Mouse (Mus musculus): Measurements from ENCODE around the gene Haus3. TPM values are rescaled to one million over a fixed set of nuclear protein-coding genes. Genes with fewer than 3 reads are reported as not detected.

Gene Haus3
- polyA plus RNA-seq, 1 experiment = 2.3 TPM

DNA sequence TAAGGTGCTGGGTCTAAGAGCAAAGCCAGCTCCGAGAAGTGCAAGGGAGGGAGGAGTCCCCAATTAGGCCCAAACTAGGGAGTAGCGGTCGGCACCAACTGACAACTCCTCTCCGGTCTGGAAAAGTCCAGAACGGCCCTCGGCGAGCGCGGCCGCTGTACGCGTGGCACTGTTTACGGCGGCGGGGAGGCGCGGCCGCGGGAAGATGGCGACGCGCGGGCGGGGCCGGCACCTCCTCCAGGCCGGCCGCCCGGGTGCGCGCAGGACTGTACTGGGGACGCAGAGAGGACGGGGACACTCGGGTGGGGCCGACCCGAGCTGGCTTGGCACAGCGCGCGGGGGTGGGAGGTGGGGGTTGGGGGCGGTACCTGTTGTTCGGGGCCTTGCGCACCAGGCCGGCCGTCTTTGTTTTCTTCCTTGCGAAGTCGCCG, 17.6 kb upstream of the Haus3 start:
- peak; percentile 24; the same call in 1 of the 2 replicates for TF ChIP-seq POLR2A (IDR thresholded peaks at IDR 0.05; ENCODE audit: control insufficient read depth, low read depth, low read length)
- TF ChIP-seq CTCF (IDR thresholded peaks at IDR 0.05; ENCODE audit: control insufficient read depth, insufficient read depth, insufficient replicate concordance, low read depth, low read length) = no peak
- Histone ChIP-seq H3K27ac (ENCODE audit: control insufficient read depth, insufficient read depth, low read depth, low read length) (peak overlapping the region; percentile 76), H3K4me1 (ENCODE audit: control insufficient read depth, insufficient read depth, low read length) (peaks cover 26% of the 10 kb centered on the region), H3K4me3 (ENCODE audit: control insufficient read depth, low read depth, low read length) (peak overlapping the region; percentile 92), H3K36me3 (ENCODE audit: control insufficient read depth, insufficient read depth, low read length) (no peaks in the 10 kb centered on the region; the same call in 1 of the 2 replicates), H3K27me3 (ENCODE audit: control insufficient read depth, insufficient read depth, low read length) (no peaks in the 10 kb centered on the region)

GRCm38 (mm10) chr5:34186391-34186790, 17.1 kb upstream of the Haus3 start:
- TF ChIP-seq POLR2A (IDR thresholded peaks at IDR 0.05; ENCODE audit: control insufficient read depth, low read depth, low read length) (no peak), CTCF (IDR thresholded peaks at IDR 0.05; ENCODE audit: control insufficient read depth, insufficient read depth, insufficient replicate concordance, low read depth, low read length) (no peak)
- peak overlapping the region; percentile 92 for H3K4me3 ChIP-seq (ENCODE audit: control insufficient read depth, low read depth, low read length)
- H3K27ac ChIP-seq (ENCODE audit: control insufficient read depth, insufficient read depth, low read depth, low read length) = peak overlapping the region; percentile 76
- peaks cover 28% of the 10 kb centered on the region for H3K4me1 ChIP-seq (ENCODE audit: control insufficient read depth, insufficient read depth, low read length)
- H3K36me3 ChIP-seq (ENCODE audit: control insufficient read depth, insufficient read depth, low read length) = no peaks in the 10 kb centered on the region; the same call in 1 of the 2 replicates
- H3K27me3 ChIP-seq (ENCODE audit: control insufficient read depth, insufficient read depth, low read length) = no peaks in the 10 kb centered on the region

GRCm38 (mm10) chr5:34185791-34186190, 16.5 kb upstream of the Haus3 start:
- no peaks in the 10 kb centered on the region; the same call in 1 of the 2 replicates for H3K36me3 ChIP-seq (ENCODE audit: control insufficient read depth, insufficient read depth, low read length)
- H3K27ac ChIP-seq (ENCODE audit: control insufficient read depth, insufficient read depth, low read depth, low read length) = no peak overlapping the region
- H3K27me3 ChIP-seq (ENCODE audit: control insufficient read depth, insufficient read depth, low read length) = no peaks in the 10 kb centered on the region
- H3K4me1 ChIP-seq (ENCODE audit: control insufficient read depth, insufficient read depth, low read length) = peaks cover 28% of the 10 kb centered on the region
- no peak for TF ChIP-seq CTCF (IDR thresholded peaks at IDR 0.05; ENCODE audit: control insufficient read depth, insufficient read depth, insufficient replicate concordance, low read depth, low read length)
- H3K4me3 ChIP-seq (ENCODE audit: control insufficient read depth, low read depth, low read length) = peak overlapping the region; percentile 92

GRCm38 (mm10) chr5:34185051-34185580, 15.8 kb upstream of the Haus3 start:
- Histone ChIP-seq H3K27ac (ENCODE audit: control insufficient read depth, insufficient read depth, low read depth, low read length) (no peak overlapping the region), H3K36me3 (ENCODE audit: control insufficient read depth, insufficient read depth, low read length) (no peaks in the 10 kb centered on the region; the same call in 1 of the 2 replicates), H3K4me1 (ENCODE audit: control insufficient read depth, insufficient read depth, low read length) (peaks cover 28% of the 10 kb centered on the region), H3K27me3 (ENCODE audit: control insufficient read depth, insufficient read depth, low read length) (no peaks in the 10 kb centered on the region), H3K4me3 (ENCODE audit: control insufficient read depth, low read depth, low read length) (peak overlapping the region; percentile 92)
- TF ChIP-seq CTCF (IDR thresholded peaks at IDR 0.05; ENCODE audit: control insufficient read depth, insufficient read depth, insufficient replicate concordance, low read depth, low read length) = no peak
- TF ChIP-seq POLR2A (IDR thresholded peaks at IDR 0.05; ENCODE audit: control insufficient read depth, low read depth, low read length) = no peak

DNA sequence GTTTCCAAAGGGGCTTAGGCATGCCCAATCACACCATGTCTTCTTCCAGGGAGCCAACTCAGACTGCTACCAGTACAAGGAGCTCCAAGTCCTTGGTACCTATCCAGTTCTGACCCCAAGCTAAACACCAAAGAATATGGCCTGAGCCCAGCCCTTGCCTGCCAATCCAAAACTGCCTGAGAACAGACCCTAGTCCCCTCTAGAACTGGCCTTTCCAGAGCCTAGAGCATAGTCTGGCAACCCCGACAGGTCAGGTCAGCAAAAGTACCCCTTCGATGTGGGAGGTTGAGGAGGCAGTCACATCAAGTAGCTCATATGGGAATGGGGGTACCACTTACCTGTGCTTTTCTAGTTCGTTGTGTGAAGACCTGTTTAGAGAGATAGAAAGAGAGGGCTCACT, 14.6 kb upstream of the Haus3 start:
- peak overlapping the region; percentile 9; the same call in 1 of the 2 replicates for H3K27ac ChIP-seq (ENCODE audit: control insufficient read depth, insufficient read depth, low read depth, low read length)
- TF ChIP-seq CTCF (IDR thresholded peaks at IDR 0.05; ENCODE audit: control insufficient read depth, insufficient read depth, insufficient replicate concordance, low read depth, low read length) (no peak), POLR2A (IDR thresholded peaks at IDR 0.05; ENCODE audit: control insufficient read depth, low read depth, low read length) (no peak)
- H3K27me3 ChIP-seq (ENCODE audit: control insufficient read depth, insufficient read depth, low read length) = no peaks in the 10 kb centered on the region
- H3K4me3 ChIP-seq (ENCODE audit: control insufficient read depth, low read depth, low read length) = no peak overlapping the region
- H3K36me3 ChIP-seq (ENCODE audit: control insufficient read depth, insufficient read depth, low read length) = no peaks in the 10 kb centered on the region; the same call in 1 of the 2 replicates
- H3K4me1 ChIP-seq (ENCODE audit: control insufficient read depth, insufficient read depth, low read length) = peaks cover 21% of the 10 kb centered on the region

DNA sequence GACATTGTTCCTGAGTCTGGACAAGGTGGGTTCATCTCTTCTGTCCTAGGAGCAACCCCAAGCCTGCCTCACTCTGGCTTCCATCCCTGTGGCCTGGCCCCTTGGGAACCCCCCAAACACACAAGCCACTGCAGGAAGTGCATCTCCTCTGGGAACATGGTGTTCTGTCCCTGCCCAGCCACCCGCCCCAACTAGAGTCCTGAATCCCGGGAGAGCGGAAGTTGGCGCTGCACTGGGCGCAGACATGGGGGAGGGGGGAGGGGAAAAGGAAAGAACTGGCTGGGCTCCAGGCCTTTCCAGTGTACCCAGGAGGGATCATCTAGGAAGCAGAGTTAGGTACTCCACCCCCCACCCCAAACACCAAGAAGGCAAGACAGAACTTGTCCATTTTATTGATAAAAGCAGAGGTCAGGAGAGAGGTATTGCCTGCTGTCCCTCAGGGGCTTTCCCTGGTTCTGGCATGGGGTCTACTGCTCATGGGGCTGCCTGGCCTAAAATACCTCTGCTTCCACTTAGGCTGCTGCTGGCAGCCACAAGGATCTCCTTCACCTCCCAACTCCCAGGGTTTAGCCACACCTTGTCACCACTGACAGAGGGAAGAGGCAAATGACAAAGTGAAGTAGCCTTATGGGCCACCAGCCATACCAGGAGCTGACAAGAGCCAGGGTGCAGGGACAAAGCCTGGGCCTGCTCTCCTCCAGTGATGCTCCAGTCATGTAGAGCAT, 14.0 kb upstream of the Haus3 start:
- H3K27ac ChIP-seq (ENCODE audit: control insufficient read depth, insufficient read depth, low read depth, low read length) = peak overlapping the region; percentile 9; the same call in 1 of the 2 replicates

DNA sequence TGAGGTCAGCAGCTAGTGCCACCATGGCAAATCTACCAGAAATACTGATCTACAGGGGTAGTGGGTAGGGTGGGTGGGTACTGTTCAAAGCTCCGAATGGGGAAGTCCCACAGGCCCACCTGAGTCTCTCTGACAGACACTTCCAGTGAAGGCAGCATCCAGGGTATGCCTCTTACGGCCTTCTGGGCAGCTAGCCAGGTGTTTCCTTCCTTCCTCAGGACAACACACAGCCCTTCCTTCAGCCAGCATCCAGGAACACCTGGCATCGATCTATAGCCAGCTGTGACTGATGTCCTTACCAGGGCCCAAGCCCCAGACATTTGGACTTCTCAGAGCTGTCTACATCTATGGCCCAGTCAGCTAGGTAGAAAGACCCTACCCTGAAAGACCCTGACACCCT, 13.2 kb upstream of the Haus3 start:
- Histone ChIP-seq H3K4me1 (ENCODE audit: control insufficient read depth, insufficient read depth, low read length) (peaks cover 16% of the 10 kb centered on the region), H3K36me3 (ENCODE audit: control insufficient read depth, insufficient read depth, low read length) (no peaks in the 10 kb centered on the region; the same call in 1 of the 2 replicates), H3K4me3 (ENCODE audit: control insufficient read depth, low read depth, low read length) (no peak overlapping the region), H3K27ac (ENCODE audit: control insufficient read depth, insufficient read depth, low read depth, low read length) (no peak overlapping the region), H3K27me3 (ENCODE audit: control insufficient read depth, insufficient read depth, low read length) (no peaks in the 10 kb centered on the region)
- TF ChIP-seq CTCF (IDR thresholded peaks at IDR 0.05; ENCODE audit: control insufficient read depth, insufficient read depth, insufficient replicate concordance, low read depth, low read length) = no peak
- TF ChIP-seq POLR2A (IDR thresholded peaks at IDR 0.05; ENCODE audit: control insufficient read depth, low read depth, low read length) = no peak

More for the DNA sequence above, 14.0 kb upstream of the Haus3 start:
- TF ChIP-seq CTCF (IDR thresholded peaks at IDR 0.05; ENCODE audit: control insufficient read depth, insufficient read depth, insufficient replicate concordance, low read depth, low read length) (no peak), POLR2A (IDR thresholded peaks at IDR 0.05; ENCODE audit: control insufficient read depth, low read depth, low read length) (no peak)
- Histone ChIP-seq H3K4me1 (ENCODE audit: control insufficient read depth, insufficient read depth, low read length) (peaks cover 16% of the 10 kb centered on the region), H3K4me3 (ENCODE audit: control insufficient read depth, low read depth, low read length) (no peak overlapping the region), H3K27me3 (ENCODE audit: control insufficient read depth, insufficient read depth, low read length) (no peaks in the 10 kb centered on the region), H3K36me3 (ENCODE audit: control insufficient read depth, insufficient read depth, low read length) (no peaks in the 10 kb centered on the region; the same call in 1 of the 2 replicates)
